Mouse (Mus musculus) fat pad, adult 2 months (tissue): ENCODE data around the gene Lonp2.

Experiments
- DNase-seq: peaks from one replicate; pipeline ENCODE4 v3.0.0-alpha.2; 2011; ENCODE audit warnings: low read depth, low spot score; ENCODE audit errors: extremely low read depth

Gene Lonp2

GRCm38 (mm10) chr8:86617759-86618387 is 6.0 kb upstream of the Lonp2 start:
- no peak for DNase-seq

- no peak for DNase-seq
Observed at GRCm38 (mm10) chr8:86623551-86623910, 312 bp upstream of the Lonp2 start.

- no peak for DNase-seq
Observed at GRCm38 (mm10) chr8:86624915-86625314, 1.1 kb downstream of the Lonp2 start.

GRCm38 (mm10) chr8:86630212-86630611 is 6.4 kb downstream of the Lonp2 start:
- DNase-seq = no peak

GRCm38 (mm10) chr8:86631395-86631794 is 7.6 kb downstream of the Lonp2 start:
- peak; percentile 76 for DNase-seq

GRCm38 (mm10) chr8:86637826-86638225 is 14.0 kb downstream of the Lonp2 start:
- DNase-seq = no peak

GRCm38 (mm10) chr8:86638981-86639380 is 15.1 kb downstream of the Lonp2 start:
- DNase-seq = no peak

GRCm38 (mm10) chr8:86642682-86643081 is 18.8 kb downstream of the Lonp2 start:
- DNase-seq = no peak

- DNase-seq = no peak
Observed at GRCm38 (mm10) chr8:86644661-86645060, 20.8 kb downstream of the Lonp2 start.

- DNase-seq = no peak
Observed at GRCm38 (mm10) chr8:86647771-86648170, 23.9 kb downstream of the Lonp2 start.

- DNase-seq = no peak
Observed at GRCm38 (mm10) chr8:86651416-86651815, 27.6 kb downstream of the Lonp2 start.

GRCm38 (mm10) chr8:86652546-86652945 is 28.7 kb downstream of the Lonp2 start:
- DNase-seq = no peak

GRCm38 (mm10) chr8:86654578-86654977 is 30.7 kb downstream of the Lonp2 start:
- DNase-seq = no peak

- DNase-seq = peak; percentile 13
Observed at GRCm38 (mm10) chr8:86668750-86669149, 44.9 kb downstream of the Lonp2 start.

- no peak for DNase-seq
Observed at GRCm38 (mm10) chr8:86669259-86669658, 45.4 kb downstream of the Lonp2 start.

- no peak for DNase-seq
Observed at GRCm38 (mm10) chr8:86686629-86687028, 62.8 kb downstream of the Lonp2 start.

GRCm38 (mm10) chr8:86692107-86692506 is 68.3 kb downstream of the Lonp2 start:
- DNase-seq = no peak

- DNase-seq = no peak
Observed at GRCm38 (mm10) chr8:86694011-86694410, 70.2 kb downstream of the Lonp2 start.

- no peak for DNase-seq
Observed at GRCm38 (mm10) chr8:86695703-86696102, 71.9 kb downstream of the Lonp2 start.

GRCm38 (mm10) chr8:86698811-86699421 is 75.1 kb downstream of the Lonp2 start:
- DNase-seq = no peak

- DNase-seq = no peak
Observed at GRCm38 (mm10) chr8:86699471-86699870, 75.6 kb downstream of the Lonp2 start.

- DNase-seq = no peak
Observed at GRCm38 (mm10) chr8:86702453-86702852, 78.6 kb downstream of the Lonp2 start.

- DNase-seq = no peak
Observed at GRCm38 (mm10) chr8:86705317-86705716, 81.5 kb downstream of the Lonp2 start.
